Mouse (Mus musculus): ENCODE measurements around the gene Ly6g6e.
A peak's percentile ranks its signal among the peaks of the same experiment; 100 is the strongest.
"Not testable (repeated sequence)": the region's sequence is repeated elsewhere in the genome, so short reads cannot be mapped to it uniquely, and the experiment has no call there.

Ly6g6e gene

GRCm38 (mm10) chr17:35076507-35077176, at the start of gene Ly6g6e:
Ly6g6e (plus strand) TSS chr17:35076902.
- no peak for DNase-seq (ENCODE audit: low read depth, low spot score)

- no peak for DNase-seq (ENCODE audit: low read depth, low spot score)
Observed at GRCm38 (mm10) chr17:35027277-35028068, 49.2 kb upstream of the Ly6g6e start, which contains the start of gene Sapcd1. Sapcd1 (minus strand) TSS chr17:35028016.

- DNase-seq (ENCODE audit: low read depth, low spot score), result no peak
Observed at GRCm38 (mm10) chr17:35028315-35028714, 48.4 kb upstream of the Ly6g6e start.

GRCm38 (mm10) chr17:35029691-35030532, 46.8 kb upstream of the Ly6g6e start:
- DNase-seq (ENCODE audit: low read depth, low spot score), result no peak

GRCm38 (mm10) chr17:35031272-35031671, 45.4 kb upstream of the Ly6g6e start:
- DNase-seq (ENCODE audit: low read depth, low spot score), result no peak

GRCm38 (mm10) chr17:35031880-35032279, 44.8 kb upstream of the Ly6g6e start:
- no peak for DNase-seq (ENCODE audit: low read depth, low spot score)

GRCm38 (mm10) chr17:35032323-35032870, 44.3 kb upstream of the Ly6g6e start:
- DNase-seq (ENCODE audit: low read depth, low spot score), result no peak

GRCm38 (mm10) chr17:35033703-35034102, 43.0 kb upstream of the Ly6g6e start:
- DNase-seq (ENCODE audit: low read depth, low spot score), result not testable (repeated sequence)

- DNase-seq (ENCODE audit: low read depth, low spot score), result no peak
Observed at GRCm38 (mm10) chr17:35034896-35035295, 41.8 kb upstream of the Ly6g6e start.

GRCm38 (mm10) chr17:35039121-35039873, 37.4 kb upstream of the Ly6g6e start:
- DNase-seq (ENCODE audit: low read depth, low spot score), result no peak

GRCm38 (mm10) chr17:35043794-35044193, 32.9 kb upstream of the Ly6g6e start:
- no peak for DNase-seq (ENCODE audit: low read depth, low spot score)

GRCm38 (mm10) chr17:35044904-35045806, 31.5 kb upstream of the Ly6g6e start:
- DNase-seq (ENCODE audit: low read depth, low spot score), result no peak

- DNase-seq (ENCODE audit: low read depth, low spot score), result no peak
Observed at GRCm38 (mm10) chr17:35045807-35046680, 30.7 kb upstream of the Ly6g6e start.

- DNase-seq (ENCODE audit: low read depth, low spot score), result peak; percentile 85
Observed at GRCm38 (mm10) chr17:35046681-35047455, 29.8 kb upstream of the Ly6g6e start, which contains the start of gene Msh5. Msh5 (minus strand) TSS chr17:35046745.

- DNase-seq (ENCODE audit: low read depth, low spot score), result no peak
Observed at GRCm38 (mm10) chr17:35047688-35048087, 29.0 kb upstream of the Ly6g6e start.

- DNase-seq (ENCODE audit: low read depth, low spot score), result no peak
Observed at GRCm38 (mm10) chr17:35048149-35048931, 28.4 kb upstream of the Ly6g6e start.

- DNase-seq (ENCODE audit: low read depth, low spot score), result no peak
Observed at GRCm38 (mm10) chr17:35048932-35049440, 27.7 kb upstream of the Ly6g6e start.
